Mouse (Mus musculus) gastrocnemius, postnatal 4 days (tissue): ENCODE data around the gene Gna13. TPM values are rescaled to one million over a fixed set of nuclear protein-coding genes. Genes with fewer than 3 reads are reported as not detected.

Experiments used
- DNase-seq, 2 experiments: peaks; one replicate each; pipeline ENCODE4 v3.0.0; 2021 to 2022; ENCODE audit warnings: low spot score in 2 of 2, mixed read lengths in 2 of 2
- total RNA-seq, 2 experiments: library from RNA; stranded (reverse); gene quantifications; 2 replicates each; pipeline ENCODE4 v1.2.3; 2021

Gene Gna13
- total RNA-seq, 2 experiments from 2014 or later = 47.3 to 54.5 TPM

DNA sequence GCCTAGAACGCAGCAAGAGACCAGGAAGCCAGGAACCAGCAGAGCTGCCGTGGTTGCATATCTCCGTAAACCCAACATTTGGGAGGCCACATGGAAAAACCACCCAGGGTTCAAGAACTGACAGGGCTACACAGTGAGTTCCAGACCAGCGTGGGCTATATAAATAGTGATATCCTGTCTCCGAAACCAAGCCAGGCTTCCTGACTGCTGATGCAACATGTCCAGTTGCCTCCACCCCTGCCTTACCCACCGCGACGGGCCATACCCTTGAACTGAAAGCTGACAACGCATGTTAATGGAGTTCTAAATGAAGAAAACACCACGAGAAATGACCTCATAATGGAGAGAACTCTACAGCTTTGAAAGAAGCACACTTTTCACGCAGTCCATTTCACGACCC is 14.2 kb upstream of the Gna13 start:
- DNase-seq = no peak

DNA sequence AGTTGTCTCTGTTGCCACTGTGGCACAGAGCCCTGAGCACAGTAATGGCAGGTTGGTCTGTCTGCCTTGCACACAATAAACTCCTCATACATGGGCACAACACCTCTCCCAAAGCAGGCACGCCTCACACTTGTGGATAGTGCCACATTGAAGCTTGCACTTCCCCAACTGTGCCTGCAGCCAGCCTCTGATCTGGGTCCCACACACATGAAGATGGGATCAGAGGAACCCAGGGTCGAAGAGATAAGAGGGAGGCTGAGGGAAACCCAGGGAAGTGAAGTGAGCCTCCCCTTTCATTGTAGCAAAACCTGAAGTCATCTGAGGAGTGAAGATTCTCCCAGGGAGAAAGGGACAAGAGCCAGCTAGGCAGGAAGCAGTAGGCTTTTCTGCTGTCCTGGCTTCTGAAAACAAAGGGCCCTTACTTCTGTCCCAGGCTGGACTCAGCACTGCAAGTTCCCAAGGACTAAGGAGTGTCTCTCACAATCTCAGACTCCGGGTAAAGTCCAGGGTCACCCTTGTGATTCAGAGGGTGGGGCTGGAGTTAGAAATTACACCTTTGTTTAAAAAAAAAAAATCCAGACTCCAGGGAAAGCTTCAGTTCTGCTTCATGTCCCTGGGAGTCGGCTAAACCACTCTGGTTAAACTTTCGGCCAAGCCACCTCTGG is 12.8 kb upstream of the Gna13 start:
- DNase-seq = no peak

DNA sequence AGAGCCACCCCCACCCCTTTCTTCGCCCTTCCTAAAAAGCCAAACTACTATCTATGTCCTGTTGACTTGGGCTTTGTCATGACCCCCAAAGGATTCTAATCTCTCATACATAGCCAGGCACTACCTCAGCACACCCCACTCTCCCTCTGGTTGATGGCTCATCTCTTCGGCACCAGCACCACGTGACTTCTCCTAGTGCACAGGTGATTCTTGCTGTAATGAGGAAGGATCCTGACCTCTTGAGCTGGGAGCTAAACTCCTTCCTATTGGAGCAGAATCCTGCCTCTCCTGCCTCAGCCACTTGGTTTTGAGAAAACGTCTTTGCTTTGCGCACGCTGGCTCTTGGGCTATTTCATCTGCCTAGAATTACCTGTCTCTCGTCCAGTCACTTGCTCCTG is 12.3 kb upstream of the Gna13 start:
- no peak for DNase-seq

DNA sequence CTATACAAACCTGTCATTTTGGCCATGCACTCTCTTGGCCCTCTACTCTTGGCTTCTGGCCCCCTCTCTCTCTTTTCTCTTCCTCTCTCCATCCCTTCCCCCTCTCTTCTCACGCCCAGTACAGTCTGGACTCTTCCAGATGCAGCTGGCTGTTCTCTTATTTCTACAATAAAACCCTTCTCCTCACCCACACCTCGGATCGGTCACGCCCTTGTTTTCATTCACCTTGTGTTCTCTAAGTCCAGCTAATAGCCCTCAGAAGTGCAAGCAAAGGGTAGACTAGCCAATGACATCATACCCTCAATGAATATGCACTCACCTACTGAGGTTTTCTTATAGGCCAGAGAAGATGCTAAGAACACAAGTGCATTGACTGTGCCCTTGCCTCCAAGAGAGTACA is 11.1 kb upstream of the Gna13 start:
- no peak for DNase-seq

DNA sequence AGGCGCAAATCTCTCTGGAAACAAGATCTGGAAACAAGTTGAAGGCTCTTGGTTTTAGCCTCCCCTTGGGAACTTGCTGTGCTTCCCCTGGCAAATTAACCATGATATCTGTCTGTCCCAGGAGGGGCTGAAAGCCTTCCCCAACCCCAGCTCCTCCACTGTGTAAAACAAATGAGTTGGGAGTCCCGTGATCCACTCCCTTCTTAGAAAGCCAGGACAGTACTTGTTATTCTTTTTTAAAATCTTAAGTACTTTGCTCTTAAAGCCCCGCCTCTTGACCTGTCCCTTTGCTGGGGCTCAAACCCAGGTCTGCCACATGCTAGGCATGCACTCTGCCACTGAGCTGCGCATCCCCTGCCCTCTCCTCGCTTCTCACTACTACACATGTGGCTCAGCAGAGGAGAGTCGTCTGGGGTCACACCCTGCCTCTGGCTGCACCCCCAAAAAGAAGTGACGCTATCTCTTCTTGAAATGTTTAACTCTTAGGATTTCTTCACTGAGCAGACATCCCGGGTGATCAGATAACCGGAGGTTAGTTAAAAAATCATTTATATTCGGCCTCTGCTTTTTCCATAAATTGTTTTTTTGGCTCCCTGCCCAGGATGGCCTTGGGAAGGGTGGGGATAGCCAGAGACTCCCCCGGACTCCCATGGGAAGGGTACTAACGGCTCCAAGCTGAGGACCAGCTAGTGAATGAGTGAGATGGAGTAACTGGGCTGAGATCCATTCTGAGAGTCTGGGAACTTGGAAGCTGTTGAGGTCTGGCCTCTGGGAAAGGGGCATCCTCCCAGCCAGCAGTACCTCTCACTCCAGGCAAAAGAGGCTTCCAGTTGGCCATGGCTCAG is 9.0 kb upstream of the Gna13 start:
- DNase-seq = peak in 1 of 2 experiments; percentile 44

DNA sequence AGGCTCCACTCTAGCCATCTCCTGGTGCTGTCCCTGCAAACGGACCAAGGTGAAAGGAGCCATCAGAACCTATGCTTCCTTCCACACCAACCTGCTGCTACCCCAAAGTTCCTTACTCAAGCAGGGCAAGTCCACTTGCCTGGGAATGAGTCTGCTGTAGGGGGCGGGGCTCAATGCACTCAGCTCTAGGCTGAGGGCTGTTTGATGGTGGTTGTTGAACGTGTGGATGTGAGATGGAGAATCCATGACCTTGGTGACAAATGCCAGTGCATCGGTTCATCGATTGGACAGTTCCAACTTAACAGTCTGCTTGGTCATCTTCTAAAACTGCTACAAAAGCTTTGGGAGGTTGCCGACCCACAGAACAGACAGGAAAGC is 8.4 kb upstream of the Gna13 start:
- DNase-seq = no peak

DNA sequence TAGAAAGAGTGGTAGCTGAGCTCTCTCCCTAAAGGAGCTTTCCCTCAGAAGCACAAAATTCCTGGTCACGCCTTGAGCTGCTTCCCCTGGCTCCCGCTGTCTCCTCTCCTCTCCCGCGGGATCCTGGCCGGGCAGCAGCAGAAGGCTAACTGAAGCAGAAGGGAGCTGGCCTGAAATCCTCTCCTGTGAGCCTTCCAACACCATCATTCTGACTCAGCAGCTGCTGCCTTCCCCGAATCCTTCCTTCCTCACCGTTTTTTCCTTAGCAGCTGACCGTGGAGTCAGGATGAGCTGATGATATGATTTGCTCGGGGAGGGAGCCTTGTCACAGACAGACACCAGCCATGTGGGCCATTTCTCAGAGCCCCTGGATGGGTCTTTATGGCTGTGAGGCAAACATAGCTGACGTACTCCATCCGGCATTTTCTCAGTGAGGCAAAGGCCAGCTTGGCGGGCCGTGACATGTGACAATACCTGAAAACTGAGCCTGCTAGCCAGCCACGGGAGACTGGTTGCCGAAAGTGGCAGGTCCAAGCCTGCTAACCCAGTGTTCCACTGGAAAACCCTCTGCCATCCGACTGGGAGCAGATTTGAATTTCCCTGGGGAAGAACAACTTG is 6.8 kb upstream of the Gna13 start:
- peak in 1 of 2 experiments; percentile 53 for DNase-seq

DNA sequence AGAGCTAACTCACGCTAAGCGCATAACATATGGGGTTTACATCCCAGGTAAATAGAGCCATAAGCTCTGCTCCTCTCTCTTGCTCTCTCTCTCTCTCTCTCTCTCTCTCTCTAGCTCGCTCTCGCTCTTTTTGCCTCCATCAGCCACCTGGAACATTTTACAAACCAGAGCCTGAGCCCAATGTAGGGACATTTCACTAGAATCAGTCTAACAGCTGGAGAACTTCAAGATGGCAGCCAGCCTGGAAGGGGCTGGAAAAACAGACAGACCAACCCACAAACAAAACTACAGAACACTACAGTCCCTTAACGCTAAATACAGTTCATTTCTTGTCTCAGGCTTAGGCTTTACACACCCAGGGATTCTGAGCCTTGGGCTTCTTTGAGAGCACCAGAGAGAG is 5.5 kb upstream of the Gna13 start:
- peak in 1 of 2 experiments; percentile 39 for DNase-seq

DNA sequence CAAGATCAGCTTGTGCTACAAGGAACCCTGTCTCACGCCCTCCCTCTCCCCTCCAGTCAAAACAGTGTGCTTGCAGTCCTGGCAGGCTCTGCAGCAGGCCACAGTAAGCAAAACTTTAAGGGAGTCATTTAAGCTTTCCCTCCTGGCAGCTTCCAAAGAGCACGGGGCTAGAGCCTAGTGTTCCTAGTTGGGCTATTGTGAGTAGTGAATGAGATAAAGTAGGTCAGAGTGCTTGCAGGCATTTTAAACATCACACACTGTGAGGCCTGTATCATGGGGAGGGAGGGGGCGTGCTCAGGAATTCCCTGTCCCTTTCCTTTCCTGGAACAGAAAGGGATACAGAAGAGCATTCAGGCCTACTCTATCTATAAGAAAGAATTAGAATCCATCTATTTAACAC is 4.1 kb upstream of the Gna13 start:
- DNase-seq = no peak

DNA sequence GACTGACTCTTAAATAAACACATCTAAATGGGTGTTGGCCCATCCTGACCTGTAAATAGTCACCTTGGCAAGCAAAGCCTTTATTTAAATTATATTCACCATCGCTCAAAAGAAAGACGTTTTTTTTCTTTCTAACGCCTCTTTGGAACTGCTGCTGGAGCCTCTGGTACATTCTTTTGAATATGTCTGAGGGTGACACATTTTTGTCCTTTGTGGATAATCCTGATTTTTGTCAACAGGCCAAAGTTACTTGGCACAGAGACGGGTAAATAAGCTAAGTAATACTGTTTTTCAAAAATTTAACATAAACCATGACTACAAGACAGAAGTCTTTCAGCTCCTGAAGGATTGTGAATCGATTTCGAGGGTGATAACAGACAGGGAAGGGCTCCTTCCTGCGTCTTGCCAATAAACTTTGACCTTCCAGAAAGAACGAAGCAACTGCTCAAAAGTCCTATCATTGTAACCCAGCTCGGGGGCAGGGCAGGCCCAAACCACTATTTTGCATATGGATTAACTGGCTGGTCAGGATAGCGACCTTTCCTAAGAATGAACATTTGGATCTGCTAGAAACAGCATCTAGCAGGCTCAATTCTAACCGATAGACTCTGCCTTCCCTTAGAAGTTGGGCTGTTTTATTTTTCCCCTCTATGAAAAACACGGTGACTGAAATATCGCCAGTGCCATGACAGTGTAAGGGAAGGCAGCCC is 3.4 kb upstream of the Gna13 start:
- no peak for DNase-seq

DNA sequence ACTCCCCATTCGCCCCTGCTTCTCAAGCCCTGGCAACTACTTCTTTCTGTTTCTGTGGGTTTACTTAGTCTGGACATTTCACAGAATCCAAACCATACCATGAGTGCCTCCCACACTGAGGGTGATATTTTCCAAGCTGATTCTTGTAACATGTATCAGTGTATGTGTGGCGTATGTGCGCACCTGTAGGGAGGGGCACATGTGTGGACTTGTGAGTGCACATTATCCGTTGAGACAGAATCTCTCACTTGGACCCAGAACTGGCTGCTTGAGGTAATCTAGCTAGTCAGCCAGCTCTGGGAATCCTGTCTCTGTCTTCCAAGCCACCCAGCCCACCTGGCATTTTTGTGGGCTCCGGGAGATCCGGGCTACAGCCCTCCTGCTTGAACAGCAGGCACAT is 2.5 kb upstream of the Gna13 start:
- DNase-seq = no peak

DNA sequence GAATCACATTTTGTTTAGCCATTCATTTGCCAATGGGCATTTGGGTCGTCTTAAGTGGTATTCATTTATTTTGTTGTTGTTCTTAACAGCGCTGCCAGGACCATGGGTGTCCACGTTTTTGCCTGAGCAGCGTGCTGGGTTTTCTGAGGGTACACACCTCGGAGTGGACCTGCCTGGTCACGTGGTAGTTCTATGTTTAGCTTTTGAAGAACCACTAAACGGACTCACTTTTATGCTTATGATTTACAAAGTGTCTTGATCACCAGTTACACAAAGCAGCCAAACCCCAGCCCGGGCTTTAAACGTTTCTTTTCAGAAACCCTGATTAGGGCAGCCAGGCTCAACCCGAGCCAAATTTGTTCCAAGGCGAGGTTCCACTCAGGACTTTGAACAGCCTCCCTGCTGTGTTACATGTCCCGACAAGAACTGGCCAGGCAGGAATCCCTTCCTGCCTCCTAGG is 2.0 kb upstream of the Gna13 start:
- no peak for DNase-seq

DNA sequence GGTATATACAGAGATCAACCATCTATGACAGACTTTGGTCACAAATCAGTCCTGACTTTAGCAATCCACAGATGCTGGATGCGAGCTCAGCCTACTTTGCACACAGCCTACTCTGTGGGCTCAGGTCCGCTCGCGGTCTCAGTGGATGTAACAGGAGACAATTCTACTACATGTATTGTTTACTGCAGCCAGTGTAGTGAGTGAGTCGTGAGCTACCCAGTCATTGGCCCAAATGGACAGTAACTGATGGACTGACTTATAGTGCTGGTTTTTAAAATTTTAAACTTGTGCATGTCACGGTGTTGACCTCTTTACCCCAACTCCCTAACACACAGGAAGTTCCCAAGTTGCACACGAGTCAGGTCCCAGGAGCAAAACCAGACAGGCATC is 1.4 kb upstream of the Gna13 start:
- DNase-seq = no peak

DNA sequence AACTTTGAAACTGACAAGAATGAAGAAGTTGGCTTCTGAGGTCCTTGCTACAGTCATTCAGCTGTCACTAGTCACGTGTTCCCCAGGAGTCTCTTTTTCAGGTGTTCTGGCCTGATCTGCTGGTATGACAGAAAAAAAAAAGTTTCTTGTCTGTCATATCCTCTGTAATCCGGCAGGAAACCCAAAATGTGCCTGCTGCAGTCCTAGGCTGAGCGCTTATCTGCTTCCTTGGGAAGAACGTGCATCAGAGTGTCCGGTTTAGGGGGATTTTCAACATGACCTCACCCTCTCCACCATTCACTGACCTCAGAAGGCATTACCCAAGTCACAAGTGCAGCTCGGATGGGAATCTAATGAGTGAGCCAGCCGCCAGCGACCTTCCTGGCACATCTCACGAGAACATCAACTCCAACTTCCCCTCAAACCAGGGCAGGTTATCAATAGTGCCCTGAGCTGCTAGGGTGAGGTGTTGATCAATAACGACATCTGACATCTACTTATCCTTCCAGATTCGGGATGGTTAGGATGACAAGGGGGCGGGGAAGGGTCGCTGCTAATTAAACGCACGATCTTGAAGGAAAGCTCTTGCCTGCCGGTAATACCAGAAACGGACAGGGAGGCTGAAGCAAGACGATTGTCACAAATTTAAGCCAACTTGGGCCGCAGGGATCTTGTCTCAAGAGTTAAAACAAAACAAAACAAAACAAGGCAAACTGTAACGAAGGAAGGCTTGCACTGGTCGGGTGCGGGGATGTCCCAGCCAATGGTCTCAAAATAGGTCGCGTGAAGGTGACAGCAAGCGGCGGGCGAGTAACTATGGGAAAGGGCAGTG is 784 bp upstream of the Gna13 start:
- peak in 1 of 2 experiments; percentile 19 for DNase-seq

DNA sequence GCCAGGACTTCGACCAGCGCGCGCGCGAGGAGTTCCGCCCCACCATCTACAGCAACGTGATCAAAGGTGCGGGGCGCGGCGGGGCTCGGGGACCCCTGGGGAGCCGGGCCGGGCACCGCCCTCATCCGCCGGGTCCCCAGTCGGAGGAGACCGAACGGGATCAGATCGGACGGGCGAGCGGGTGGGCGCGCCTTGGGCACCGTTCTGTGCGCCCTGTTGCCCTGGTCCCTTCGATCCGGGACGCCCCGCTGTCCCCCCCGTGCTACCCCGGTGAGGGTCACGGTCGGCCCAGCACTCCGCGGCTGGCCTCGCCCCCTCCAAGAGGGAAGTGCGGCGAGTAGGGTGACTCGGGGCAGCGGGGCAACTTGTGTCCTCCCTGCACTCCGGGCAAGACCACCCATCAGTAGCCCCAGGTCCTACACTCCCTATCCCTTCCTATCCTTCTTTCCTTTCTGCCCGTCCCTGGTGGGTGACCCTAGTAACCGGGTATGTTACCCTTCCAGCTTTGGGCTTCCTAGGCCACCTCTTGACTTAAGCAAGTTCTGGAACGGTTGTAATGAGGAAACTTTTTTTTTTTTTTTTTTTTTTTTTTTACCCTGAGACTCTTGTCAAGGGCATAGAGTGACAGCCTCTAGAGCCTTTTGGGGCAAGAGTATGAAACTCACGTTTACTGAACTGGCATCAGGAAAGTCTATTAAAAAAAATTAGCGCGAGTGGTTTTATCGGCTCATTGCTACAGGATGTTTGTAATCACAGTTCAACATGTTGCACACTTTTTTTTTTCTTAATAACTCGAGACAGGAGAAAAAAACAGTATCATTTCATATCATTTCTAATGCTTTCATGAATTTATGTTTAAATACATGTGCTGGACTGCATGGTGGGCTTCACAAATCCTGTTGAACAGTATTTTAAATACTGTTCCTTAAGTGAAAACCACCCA is 831 bp downstream of the Gna13 start:
- DNase-seq = peak; percentile 52 to 54

DNA sequence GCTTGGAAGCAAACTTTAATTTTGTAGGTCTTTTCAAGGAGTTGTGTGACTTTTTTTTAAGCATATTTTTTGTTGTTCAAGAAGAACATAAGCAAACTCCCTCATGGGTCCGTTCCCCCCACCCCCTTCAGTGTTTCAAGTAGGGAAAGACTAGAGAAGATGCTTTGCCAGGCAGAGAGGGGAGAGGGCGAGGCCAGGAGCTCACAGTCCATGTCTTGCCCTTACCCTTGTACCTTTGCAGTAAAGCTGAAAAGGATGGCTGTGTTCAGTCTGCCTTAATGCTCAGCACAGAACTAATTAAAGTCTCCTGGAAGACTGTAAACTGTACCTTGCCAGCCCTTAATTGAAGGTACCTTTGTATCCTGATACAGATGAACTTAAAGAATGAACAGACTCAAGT is 1.7 kb downstream of the Gna13 start:
- DNase-seq = no peak

DNA sequence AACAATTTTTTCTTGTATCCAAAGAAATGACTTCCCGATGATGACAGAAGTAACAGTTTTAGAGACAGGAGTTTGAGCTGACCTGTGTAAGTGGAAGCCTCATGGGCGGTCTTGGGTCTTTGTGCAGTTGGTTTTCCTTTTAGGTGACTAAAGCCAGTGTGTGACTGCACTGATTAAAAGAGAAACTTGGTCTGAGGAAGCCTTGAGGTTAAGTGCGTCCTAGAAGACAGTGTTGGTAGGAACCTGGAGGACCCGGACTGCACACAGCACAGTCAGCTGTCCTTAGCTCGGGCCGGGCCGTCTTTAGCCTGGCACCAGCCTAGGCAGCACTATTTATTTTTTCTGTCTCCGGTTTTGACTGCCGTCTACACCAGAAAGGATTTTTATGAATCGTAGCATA is 2.2 kb downstream of the Gna13 start:
- DNase-seq = no peak

DNA sequence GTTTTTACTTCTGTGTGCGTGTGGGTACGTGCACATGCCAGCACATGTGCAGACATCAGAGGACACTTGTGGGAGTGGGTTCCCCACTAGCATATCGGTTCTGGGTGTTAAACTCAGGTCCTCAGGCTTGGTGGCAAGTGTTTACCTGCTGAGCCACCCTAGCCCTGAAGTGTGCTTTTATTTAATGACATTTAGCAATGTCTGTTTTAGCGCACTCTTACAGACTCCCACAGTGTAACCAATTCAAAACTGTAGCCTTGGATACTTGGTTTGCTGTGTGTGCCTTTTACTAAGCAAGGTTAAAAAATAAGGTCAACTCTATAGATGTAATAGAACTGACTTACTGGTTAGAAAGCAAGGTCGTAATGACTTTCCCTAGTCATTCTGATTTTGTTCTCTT is 3.2 kb downstream of the Gna13 start:
- DNase-seq = no peak

DNA sequence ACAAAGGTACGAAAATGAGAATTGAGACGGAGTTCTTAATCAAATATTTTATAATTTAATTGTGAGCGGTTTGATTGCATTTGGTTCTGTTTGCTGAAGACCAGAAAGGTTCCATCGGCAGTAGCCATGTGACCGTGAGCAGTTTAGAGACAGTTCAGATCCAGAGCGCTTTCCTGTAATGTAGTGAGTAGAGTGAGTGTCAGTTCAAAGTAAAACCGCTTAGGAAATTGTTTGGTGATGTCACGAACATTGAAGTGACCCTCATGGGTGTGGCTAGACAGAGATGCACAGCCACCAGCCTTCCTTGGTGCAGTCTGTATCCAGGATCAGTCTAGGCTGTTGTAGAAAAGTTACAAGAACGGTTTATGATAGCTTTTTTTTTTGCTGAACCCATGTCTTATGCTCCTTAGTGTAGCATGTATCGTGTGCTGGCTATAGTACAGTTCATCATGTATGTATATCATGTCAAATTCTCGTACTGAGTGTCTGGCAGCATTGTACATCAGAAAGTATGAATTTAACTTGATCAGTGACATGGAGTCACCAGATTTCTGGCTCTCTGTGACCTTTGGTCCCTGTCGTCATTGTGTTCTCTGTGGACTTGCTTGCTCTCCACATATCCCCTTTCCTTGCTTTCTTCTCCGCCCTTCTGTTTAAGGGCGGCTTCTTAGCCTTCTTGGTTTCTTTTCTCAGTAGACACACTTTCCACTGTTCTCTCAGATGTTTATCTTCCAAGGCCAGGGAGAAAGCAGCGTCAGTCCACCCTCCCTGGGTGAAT is 4.4 kb downstream of the Gna13 start:
- DNase-seq = no peak
